Mouse (Mus musculus) common myeloid progenitor, adult 5-6 weeks (primary cell): ENCODE data around the gene Fgfr2. TPM values are rescaled to one million over a fixed set of nuclear protein-coding genes. Genes with fewer than 3 reads are reported as not detected.
A peak's percentile ranks its signal among the peaks of the same experiment; 100 is the strongest.

Experiments used
- ATAC-seq: replicated peaks from 2 replicates; pipeline ENCODE4 v1.8.0; 2016; ENCODE audit warnings: low read depth, mild to moderate bottlenecking, moderate TSS enrichment, inconsistent platforms; ENCODE audit not compliant: poor library complexity, severe bottlenecking
- total RNA-seq: library from RNA; stranded (forward); fragments of 200-1000, 187-1606 nt; gene quantifications from 2 replicates; pipeline ENCODE4 v1.2.3, GENCODE M21; 2017

The Fgfr2 gene
- total RNA-seq = not detected in 2 replicates

GRCm38 (mm10) chr7:133123244-133123998 lies at the start of gene Fgfr2:
Fgfr2 (minus strand) TSS chr7:133123350.
- peak; percentile 22; the same call in 1 of the 2 replicates for ATAC-seq

GRCm38 (mm10) chr7:133171403-133172032 lies 48.4 kb upstream of the Fgfr2 start:
- ATAC-seq = no peak

GRCm38 (mm10) chr7:133168928-133169327 lies 45.8 kb upstream of the Fgfr2 start:
- no peak for ATAC-seq

GRCm38 (mm10) chr7:133167903-133168302 lies 44.8 kb upstream of the Fgfr2 start:
- ATAC-seq = no peak

- no peak for ATAC-seq
Observed at GRCm38 (mm10) chr7:133164770-133165169, 41.6 kb upstream of the Fgfr2 start.

GRCm38 (mm10) chr7:133163011-133163410 lies 39.9 kb upstream of the Fgfr2 start:
- no peak for ATAC-seq

- peak; percentile 56; the same call in 1 of the 2 replicates for ATAC-seq
Observed at GRCm38 (mm10) chr7:133162131-133162530, 39.0 kb upstream of the Fgfr2 start.

- no peak for ATAC-seq
Observed at GRCm38 (mm10) chr7:133161362-133162080, 38.4 kb upstream of the Fgfr2 start.

- no peak for ATAC-seq
Observed at GRCm38 (mm10) chr7:133159519-133159918, 36.4 kb upstream of the Fgfr2 start.

GRCm38 (mm10) chr7:133155621-133156020 lies 32.5 kb upstream of the Fgfr2 start:
- ATAC-seq = no peak

- ATAC-seq = no peak
Observed at GRCm38 (mm10) chr7:133154846-133155245, 31.7 kb upstream of the Fgfr2 start.

- no peak for ATAC-seq
Observed at GRCm38 (mm10) chr7:133139689-133140336, 16.7 kb upstream of the Fgfr2 start.

GRCm38 (mm10) chr7:133133552-133133951 lies 10.4 kb upstream of the Fgfr2 start:
- ATAC-seq = peak; percentile 85

GRCm38 (mm10) chr7:133132702-133133101 lies 9.6 kb upstream of the Fgfr2 start:
- ATAC-seq = no peak

GRCm38 (mm10) chr7:133124701-133125485 lies 1.7 kb upstream of the Fgfr2 start:
- ATAC-seq = peak; percentile 5; the same call in 1 of the 2 replicates

- ATAC-seq = peak; percentile 82
Observed at GRCm38 (mm10) chr7:133123999-133124700, 1.0 kb upstream of the Fgfr2 start, which contains the start of gene Ctbp2. Ctbp2 (minus strand) TSS chr7:133124354.

GRCm38 (mm10) chr7:133122379-133123243 lies 539 bp downstream of the Fgfr2 start:
- ATAC-seq = no peak
